Mouse (Mus musculus) mouse embryonic stem cell (cell line): Measurements from ENCODE around the gene Hpd.
"Not testable (repeated sequence)": the region's sequence is repeated elsewhere in the genome, so short reads cannot be mapped to it uniquely, and the experiment has no call there.

Source experiments
- in situ Hi-C, 2 experiments: fragments of 300-500 bp; cut with MboI; formaldehyde crosslinking; loops; 1 replicate in 1 of 2; 3 replicates in 1 of 2; pipeline ENCODE4 v1.14.3; 2019 to 2020; ENCODE audit warnings: low sequenced_read_pairs in 2 of 2, low pct_unique_long_range_greater_than_20kb in 1 of 2, mixed read lengths in 1 of 2; ENCODE audit not compliant: unreplicated experiment in 1 of 2

The Hpd gene

DNA sequence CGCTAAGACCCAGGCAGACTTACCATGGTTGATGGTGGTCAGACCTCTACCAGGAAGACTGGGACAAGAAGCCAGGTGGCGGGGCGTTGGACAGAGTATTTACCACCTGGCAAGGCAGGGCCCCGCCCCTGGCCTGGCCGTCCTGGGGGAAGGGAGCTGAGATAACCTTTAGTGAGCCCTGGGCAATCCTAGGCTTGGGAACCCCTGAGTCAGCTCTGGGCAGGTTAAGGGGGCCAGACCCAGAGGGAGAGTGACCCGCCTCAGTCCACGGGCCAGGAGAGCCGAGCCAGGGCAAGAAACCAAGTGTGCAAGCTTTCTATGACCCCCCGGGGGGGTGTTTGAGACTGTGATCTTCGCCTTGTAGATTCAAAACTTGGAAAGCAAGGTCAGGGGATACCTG, at the start of gene Hpd:
Hpd (minus strand) TSS at position 77 of the 400 bp plus-strand sequence.
- in situ Hi-C loops, result no loop called here

DNA sequence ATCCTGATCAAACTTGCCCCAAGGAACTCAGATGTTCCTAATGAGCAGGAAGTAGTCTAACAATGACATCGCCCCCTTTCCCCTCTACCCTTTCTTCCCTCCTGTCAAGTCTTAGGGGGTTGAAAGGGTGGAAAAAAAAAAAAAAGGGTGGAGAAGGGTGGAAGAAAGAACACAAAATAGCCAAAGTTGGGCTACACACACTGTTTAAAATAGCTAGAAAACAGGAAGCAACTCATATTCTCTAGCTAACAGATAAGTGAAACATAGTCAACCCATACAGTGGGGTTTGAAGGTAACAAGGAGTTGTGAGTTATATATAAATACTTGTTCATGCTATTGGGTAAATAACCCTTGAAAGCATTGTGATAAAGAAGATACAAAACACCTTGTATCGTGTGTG, 49.7 kb upstream of the Hpd start:
- in situ Hi-C loops, result no loop called here

DNA sequence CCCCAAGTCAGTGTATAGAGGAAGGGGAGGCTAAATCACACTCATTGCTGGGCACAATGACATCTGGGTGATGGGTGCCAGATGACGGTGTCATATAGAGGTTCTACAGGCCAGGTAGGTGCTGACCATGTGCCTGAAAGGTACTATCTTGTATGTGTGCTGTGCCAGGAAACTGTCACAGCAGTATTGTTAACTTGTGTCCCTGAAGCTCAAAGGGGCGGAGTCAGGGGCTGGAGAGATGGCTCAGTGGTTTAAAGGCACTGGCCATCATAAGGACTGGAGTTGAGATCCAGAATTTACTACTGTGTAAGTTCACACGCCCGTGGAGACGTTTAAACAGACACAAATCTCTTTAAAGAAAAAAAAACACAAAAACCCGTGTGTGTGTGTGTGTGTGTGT, 46.8 kb upstream of the Hpd start:
- in situ Hi-C loops, result no loop called here

DNA sequence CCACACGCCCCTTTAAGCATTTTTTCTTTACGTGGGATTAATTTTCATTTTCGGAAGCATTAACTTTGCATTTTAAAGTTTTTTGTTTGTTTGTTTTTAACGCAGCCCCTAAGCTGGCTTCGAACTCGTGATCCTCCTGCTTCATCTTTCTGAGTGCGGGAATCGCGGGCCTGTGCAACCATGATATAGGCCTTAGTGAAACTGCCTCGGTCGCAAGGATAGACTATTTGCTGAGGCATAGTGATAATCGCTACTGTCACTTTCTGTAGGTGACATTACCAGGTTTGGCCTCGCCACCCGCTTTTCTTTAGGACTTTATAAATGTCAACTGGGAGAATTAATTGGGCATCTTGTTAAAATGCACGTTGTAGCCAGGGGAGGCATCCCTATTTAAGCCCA, 46.0 kb upstream of the Hpd start:
- in situ Hi-C loops, result no loop called here

DNA sequence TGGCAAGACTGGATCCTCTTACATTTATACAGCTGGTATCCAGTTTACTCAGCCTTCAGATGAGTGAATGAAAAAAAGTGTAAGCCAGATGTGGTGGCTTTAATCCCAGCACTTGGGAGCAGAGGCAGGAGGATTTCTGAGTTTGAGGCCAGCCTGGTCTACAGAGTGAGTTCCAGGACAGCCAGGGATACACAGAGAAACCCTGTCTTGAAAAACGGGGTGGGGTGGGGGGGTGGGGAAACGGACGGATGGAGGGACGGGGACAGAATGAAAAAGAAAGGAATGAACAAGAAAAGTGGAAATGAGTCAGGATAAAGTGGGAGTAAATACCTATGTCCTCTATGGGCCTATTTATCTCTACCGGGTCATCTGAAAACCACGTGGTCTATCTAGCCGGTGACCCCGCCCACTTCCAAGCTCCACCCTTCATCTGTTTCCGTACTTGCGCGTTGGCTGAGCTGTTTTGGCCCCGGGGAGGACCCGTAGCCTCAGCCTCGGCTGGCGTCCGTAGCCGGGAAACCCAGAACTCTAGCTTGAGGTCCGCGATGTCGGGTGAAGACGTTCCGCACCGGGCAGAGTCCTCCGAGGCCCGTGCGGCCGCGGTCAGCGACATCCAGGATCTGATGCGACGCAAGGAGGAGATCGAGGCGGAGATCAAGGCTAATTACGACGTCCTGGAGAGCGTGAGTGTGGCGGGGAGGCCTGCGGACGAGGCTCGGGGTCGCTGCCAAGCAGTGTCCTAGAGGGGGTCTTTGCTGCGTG, 45.4 kb upstream of the Hpd start:
- in situ Hi-C loops, result no loop called here

DNA sequence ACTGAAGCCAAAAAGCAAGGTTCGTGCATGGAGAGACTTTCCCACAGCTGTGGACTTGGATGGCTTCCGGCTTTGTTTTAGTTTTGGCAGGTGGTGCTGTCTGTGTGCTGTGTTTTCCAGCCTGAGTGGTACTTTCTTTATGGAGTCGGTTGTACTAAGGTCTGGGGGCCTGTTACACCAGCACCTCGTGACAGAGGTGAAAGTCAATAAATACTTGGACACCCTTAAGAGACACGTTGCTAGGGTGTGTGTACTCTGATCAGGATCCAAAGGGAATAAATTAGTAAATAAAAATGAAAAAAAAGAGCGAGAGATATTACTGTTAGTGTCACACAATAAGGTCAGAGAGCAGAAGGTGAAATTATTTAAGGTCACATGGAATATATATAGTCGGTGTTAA, 44.3 kb upstream of the Hpd start:
- in situ Hi-C loops, result no loop called here

DNA sequence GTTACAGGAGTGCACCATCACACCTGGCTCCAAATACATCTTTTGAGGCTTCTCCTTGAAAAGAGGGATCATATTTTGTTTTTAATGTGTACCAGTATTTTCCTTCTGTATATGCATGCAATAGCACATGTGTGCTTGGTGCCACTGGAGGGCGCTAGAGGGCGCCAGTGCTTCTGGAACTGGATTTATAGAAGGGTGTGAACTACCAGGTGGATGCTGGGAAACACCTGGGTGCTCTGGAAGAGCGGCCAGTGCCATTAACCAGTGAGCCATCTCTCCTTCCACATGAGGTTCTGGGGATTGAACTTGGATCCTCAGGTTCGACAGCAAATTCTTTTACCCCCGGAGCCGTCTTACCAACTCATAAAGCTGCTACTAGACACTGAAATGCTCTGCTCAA, 41.3 kb upstream of the Hpd start:
- in situ Hi-C loops, result not testable (repeated sequence)

DNA sequence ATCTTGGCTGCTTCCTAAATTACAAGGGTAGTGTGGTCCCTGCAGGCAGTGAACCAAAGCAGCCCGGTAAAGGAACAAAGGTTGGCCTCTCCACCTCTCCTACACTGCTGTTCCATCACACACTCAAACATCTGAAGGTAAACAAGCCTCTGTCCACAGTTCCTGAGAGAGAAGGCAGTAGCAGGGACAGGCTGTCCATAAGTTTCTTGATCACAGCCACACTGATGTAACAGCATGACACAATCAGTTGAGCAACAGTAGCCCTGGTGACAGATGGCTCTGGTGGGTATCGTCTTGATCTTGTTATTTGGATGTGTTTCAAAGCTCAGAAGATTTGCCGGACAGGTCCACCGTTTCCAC, 40.5 kb upstream of the Hpd start:
- in situ Hi-C loops, result no loop called here

DNA sequence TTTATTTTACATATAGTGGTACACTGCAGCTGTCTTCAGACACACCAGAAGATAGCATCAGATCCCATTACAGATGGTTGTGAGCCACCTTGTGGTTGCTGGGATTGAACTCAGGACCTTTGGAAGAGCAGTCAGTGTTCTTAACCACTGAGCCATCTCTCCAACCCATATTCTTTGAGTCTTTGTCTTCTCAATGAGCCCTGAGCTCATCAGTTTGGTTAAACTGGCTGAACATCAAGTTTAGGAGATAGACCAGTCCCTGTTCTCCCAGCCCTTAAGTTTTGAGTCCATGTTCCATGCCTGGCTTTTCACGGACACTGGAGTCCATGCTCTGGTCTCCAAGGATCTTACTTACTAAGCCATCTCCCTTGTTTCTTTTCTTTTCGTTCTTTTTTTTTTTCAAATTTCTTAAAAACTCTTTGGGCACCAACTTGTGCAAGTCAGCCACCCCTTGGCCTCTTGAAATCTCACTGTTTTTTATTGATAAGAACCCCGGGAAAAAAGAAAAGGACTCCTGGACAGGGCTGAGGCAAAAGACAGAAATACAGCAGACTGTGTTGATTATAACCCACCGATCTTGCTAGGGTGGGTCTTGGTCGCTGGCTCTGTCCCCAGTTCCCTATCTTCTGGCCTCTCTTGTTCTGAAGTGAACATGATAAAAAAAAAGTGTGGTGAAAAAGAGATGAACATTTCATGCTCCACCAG, 40.0 kb upstream of the Hpd start:
- in situ Hi-C loops, result not testable (repeated sequence)

DNA sequence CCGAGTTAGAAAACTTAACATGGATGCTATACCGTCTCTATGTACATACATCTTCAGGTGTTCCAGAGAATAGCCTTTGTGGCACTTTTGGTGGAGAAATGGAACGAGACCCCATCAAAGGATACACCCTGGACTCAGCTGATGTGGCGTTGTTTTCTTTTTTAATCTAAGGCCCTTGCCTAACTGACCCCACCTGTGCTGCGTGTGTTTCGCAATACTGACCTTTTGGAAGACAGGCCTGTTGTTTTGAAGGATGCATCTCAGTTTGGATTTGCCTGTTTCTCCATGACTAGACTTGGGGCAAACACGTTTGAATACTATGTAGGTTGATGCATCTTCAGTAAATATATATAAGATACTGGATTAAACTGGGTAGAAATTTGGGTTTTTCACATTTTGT, 21.1 kb upstream of the Hpd start:
- in situ Hi-C loops, result not testable (repeated sequence)

DNA sequence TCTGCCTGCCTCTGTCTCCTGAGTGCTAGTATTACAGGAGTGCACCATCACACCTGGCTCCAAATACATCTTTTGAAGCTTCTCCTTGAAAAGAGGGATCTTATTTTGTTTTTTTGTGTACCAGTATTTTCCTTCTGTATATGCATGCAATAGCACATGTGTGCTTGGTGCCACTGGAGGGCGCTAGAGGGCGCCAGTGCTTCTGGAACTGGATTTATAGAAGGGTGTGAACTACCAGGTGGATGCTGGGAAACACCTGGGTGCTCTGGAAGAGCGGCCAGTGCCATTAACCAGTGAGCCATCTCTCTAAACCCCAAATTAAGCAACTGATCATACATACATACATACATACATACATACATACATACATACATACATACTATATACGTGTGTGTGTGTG, 20.2 kb upstream of the Hpd start:
- in situ Hi-C loops, result not testable (repeated sequence)

DNA sequence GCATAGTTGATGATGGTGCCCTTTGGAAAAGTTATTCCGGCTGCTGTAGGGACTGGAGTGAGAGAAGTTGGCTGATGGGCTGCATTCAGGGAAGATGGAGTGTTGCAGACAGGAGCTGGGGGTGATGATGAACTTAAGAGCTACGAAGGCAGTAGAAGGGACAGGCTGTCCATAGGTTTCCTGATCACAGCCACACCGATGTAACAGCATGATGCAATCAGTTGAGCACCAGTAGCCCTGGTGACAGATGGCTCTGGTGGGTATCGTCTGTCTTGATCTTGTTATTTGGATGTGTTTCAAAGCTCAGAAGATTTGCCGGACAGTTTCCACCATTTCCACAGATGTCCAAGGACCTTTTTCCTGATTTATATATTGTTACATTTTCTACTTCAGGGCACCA, 19.5 kb upstream of the Hpd start:
- in situ Hi-C loops, result no loop called here

DNA sequence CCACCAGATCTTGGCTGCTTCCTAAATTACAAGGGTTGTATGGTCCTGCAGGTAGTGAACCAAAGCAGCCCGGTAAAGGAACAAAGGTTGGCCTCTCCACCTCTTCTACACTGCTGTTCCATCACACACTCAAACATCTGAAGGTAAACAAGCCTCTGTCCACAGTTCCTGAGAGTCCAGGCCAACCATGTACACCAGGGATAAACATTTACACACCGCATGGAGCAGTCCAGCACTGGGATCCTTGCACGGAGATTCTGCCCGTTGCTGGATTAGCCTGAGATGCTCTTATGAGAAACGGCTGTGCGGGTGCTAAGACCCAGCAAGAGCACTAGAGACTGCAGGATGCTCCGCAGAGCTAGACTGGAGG, 19.0 kb upstream of the Hpd start:
- in situ Hi-C loops, result no loop called here

DNA sequence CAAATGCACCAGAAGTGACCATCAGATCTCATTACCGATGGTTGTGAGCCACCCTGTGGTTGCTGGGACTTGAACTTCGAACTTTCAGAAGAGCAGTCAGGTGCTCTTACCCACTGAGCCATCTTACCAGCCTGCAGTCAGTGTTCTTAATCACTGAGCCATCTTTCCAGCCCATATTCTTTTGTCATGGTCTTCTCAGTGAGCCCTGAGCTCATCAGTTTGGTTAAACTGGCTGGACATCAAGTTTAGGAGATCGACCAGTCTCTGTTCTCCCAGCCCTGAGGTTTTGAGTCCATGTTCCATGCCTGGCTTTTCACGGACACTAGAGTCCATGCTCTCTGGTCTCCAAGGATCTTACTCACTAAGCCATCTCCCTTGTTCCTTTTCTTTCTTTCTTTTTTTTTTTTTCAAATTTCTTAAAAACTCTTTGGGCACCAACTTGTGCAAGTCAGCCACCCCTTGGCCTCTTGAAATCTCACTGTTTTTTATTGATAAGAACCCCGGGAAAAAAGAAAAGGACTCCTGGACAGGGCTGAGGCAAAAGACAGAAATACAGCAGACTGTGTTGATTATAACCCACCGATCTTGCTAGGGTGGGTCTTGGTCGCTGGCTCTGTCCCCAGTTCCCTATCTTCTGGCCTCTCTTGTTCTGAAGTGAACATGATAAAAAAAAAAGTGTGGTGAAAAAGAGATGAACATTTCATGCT, 18.4 kb upstream of the Hpd start:
- in situ Hi-C loops, result not testable (repeated sequence)

DNA sequence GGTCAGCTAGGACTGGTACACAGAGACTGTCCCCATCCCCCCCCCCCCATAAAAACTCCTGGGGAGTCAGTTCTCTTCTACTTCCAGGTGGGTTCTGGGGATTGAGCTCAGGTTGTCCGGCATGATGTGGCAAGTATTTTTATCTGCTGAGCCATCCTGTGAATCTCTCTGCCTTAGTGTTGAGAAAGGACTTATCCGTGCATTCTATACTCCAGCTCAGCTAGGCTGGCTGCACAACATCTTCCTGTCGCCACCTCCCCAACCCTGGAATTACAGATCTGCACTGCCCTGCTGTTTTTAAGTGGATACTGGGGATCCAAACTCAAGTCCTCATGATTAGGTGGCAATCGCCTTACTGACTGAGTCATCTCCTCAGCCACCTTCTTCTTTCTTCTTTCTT, 16.0 kb upstream of the Hpd start:
- in situ Hi-C loops, result no loop called here

DNA sequence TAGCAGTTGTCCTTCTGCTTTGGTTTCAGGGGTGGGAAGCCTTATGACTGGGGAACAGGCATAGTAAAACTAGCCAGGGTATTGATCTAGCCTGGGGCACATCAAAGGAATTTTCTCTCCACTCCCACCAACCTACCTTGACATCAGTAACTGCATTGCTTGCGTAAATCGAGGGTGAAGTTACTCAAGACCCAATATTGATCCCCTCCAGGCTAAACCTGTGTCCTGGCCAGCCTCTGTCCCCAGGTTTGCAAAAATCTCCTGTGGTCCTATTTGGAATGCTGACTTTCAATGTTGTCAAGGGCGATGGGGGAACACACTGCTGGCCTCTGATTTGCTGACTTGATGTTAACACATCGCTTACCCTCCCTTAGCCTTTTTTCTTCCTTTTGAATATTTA, 14.2 kb upstream of the Hpd start:
- in situ Hi-C loops, result no loop called here

DNA sequence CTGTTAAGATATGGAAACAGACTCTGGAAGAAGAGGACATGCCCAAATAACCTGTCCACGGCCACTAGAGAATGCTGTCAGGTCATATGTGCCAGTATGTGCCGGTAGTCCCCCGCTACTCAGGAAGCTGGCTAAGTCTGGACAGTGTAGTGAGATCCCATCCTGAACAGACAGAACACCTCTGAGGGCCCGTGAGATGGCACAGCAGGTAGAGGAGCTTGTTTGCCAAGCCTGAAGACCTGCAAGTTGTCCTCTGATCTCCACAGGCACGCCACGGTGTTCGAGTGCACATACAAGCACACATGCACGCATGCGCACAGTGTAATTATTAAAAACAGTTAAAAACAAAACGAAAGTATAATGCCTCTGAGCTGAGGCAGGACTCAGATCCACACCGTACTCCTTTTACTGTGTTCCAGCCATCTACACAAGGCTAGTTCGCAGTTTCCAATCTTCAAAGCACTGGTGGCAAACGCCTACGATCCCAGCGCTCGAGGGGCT, 13.0 kb upstream of the Hpd start:
- in situ Hi-C loops, result no loop called here

DNA sequence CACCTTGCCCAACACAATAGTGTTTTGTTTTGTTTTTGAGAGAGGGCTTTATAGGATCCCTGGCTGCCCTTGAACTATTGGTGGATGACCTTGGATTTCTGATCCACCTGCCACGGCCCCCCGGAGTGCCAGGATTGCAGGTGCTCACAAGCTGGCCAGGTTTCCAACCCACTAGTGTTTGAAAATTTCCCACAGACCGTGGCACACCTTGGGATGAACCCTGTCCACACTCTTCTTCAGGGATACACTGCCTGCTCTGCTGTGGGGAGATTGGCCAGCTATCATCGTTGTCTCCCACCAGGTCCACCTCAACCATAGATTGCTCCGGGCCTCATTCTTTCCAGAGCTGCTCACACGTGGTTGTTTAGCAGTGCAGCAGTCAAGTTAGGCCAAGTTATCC, 12.3 kb upstream of the Hpd start:
- in situ Hi-C loops, result no loop called here

DNA sequence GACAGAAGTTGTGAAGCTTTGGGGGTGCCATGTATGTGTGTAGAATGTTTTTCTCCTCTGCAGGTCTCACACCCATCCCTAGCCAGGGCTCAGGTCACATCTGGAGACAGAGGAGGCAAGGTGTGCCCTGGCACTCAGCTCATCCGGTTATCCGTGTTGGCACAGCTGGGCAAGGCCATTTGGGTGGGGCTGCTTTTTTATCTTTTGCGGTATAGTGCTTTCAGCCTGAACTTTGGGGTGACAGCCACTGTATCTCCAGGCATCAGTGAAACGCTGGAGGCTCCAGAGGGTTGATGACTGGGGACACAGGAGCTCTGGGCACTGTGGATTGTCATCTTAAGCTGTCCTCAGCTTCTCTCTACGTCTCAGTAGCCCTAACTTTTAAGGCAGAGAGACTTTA, 10.9 kb upstream of the Hpd start:
- in situ Hi-C loops, result no loop called here
